Mouse (Mus musculus) heart, postnatal 25 days (tissue): Measurements from ENCODE around the gene BC030499. TPM values are rescaled to one million over a fixed set of nuclear protein-coding genes. Genes with fewer than 3 reads are reported as not detected.

ENCODE experiments used
- DNase-seq: peaks from one replicate; pipeline ENCODE4 v3.0.0; 2022; ENCODE audit warnings: low spot score
- intact Hi-C: fragments of 180-260 bp; cut with DNase I; formaldehyde crosslinking; loops from one replicate; pipeline ENCODE4 v1.15.1; 2025
- total RNA-seq, 2 experiments: library from RNA; stranded (reverse); gene quantifications; 2 replicates each; pipeline ENCODE4 v1.2.3; 2021

Gene BC030499
- total RNA-seq, 2 experiments from 2014 or later, result 0.98 to 1.5 TPM

DNA sequence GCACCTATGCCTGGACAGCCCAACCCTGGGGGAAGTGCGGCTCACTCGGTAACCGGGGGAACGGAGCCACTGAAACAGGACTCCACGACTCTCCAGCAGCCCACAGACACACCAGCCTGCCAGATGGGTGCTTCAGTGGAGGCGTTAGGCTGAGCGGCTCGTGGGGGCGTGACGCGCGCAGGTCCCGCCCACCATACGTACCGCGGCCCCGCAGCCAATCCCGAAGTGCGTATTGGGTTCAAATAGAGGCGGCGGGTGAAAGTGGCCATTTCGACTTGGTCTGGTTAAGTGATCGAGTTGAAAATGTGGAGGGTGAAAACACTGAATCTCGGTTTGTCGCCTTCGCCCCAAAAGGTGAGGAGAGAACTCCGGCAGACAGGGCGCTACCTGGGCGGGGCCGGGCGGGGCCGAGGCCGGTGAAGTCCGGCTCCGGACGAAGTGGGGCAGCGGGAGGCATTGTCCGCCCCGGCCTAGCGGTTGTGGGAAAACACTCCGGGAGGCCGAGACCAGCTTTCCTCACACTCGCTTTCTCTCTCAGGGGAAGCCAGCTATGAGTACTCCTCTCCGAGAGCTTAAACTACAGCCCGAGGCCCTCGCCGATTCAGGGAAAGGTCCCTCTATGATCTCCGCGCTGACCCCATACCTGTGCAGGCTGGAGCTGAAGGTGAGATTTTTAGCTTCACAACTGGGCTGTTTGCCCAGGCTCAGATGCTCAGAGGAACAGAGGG is 10.9 kb downstream of the BC030499 start, which contains the start of gene Spag5:
Gene Spag5, plus strand, starts transcription at position 173 of the 728 bp plus-strand sequence.
- peak; percentile 78 for DNase-seq
- intact Hi-C loops, result no loop called here

DNA sequence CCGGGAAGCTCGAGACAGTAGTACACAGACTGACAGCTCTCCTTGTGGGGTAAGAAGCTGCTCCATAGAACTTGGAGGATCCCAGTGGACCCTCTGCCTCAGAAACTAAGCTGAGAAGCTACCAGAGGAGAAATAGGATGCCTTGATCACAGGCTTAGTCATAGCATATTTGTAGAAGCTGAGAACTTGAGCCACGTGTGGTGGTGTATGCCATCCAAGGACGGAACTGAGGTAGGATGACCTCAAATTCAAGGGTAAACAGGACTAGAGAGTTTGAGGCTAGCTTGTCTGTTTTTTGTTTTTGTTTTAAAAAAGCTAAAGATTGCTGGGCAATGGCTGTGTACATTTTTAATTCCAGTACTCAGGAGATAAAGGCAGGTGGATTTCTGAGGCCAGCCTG is 14.6 kb downstream of the BC030499 start:
- intact Hi-C loops, result no loop called here
- DNase-seq, result no peak

DNA sequence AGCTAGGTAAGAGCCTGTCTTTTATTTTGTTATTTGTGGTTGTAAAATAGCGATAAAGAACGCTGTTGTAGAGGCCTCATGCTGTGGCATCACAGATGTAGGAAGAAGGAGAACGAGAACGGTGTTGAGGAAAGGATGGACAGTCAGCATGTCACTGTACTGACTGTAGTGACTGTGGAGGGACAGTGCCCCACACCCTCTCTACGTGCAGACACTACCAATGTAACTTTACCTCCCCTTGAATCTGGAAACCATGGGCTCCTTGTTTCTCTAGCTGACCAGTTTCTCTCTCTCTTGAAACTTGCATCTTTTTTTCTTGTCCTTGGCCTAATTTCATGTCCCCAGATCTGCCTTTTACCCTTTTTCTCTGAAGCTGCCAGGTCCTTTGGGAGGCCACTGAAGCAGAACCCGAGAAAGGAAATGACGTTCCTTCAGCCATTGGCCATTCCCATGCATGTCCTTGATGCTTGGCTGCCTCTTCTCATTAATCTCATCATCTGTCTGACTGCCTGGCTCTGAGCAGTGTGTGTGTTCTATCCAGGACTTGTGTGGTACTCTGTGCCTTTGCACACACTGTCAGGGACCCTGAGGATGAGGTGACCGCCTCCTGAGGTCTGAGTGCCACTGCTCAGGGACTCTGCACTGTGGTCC is 20.3 kb downstream of the BC030499 start:
- intact Hi-C loops, result no loop called here
- DNase-seq, result no peak

DNA sequence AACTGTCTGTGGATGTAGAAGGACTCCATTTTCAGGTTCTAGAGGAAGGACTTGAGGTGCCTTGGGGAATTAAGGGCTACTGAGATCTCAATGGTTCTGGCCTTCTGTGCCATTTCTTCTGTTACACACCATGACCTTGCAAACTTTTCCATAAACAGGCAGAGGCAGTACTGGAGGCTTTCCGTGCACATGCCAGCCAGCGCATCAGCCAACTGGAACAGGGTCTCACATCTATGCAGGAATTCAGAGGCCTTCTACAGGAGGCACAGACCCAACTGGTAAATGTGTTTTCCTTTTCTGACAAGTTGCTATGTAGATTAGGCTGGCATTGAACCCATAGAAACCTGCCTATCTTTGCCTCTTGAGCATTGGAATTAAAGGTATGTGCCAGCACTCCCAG is 23.0 kb downstream of the BC030499 start:
- no peak for DNase-seq
- intact Hi-C loops, result no loop called here

DNA sequence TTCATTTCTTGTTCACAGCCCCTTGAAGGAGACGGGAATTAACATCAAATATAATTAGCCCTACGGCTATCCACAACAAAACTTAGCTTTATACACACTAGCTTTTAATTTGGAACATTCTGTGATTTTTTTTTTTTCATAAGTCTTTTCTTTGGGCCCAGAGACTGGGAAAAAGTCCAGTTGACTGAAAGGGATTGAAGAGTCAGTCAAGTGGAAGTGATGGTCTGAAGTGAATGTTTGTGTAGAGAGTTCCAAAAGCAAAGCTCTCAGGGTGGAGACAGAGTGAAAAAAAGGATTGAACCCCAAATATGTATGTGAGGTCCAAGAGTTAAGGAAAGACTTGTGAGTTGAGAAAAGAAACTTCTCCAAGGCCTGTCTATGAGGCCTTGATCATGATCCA is 27.8 kb downstream of the BC030499 start:
- intact Hi-C loops, result no loop called here
- no peak for DNase-seq

- intact Hi-C loops, result no loop called here
- no peak for DNase-seq
These were observed 31.6 kb downstream of the BC030499 start for GRCm38 (mm10) chr11:78322076-78322831.

DNA sequence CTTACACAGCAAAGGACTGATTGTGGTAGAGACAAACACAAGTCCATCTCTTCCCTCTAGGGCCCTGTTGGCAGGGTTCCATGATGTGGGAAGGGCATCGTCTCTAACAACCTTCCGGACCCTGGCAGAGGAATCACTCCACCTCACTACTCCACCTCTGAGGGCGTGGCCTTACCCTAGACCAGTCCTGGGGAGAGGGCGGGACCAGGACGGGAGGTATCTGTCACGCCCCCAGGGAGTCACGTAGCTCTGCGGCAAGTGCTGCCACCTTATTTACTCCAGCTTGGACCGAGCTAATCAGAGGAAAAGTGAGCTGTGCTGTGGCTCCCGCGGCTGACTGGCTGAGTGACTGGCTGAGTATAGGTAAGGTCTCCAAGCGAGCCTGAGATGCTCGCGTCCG is 32.2 kb downstream of the BC030499 start, which contains the start of gene Aldoc:
Gene Aldoc, plus strand, starts transcription at position 109 of the 400 bp plus-strand sequence.
- peak; percentile 46 for DNase-seq
- intact Hi-C loops, result no loop called here

- intact Hi-C loops, result no loop called here
These were observed 33.6 kb downstream of the BC030499 start for GRCm38 (mm10) chr11:78324000-78324785.

GRCm38 (mm10) chr11:78324965-78325364 is 34.3 kb downstream of the BC030499 start:
- DNase-seq, result no peak
- intact Hi-C loops, result no loop called here

More at GRCm38 (mm10) chr11:78324000-78324785, 33.6 kb downstream of the BC030499 start:
- DNase-seq, result no peak

DNA sequence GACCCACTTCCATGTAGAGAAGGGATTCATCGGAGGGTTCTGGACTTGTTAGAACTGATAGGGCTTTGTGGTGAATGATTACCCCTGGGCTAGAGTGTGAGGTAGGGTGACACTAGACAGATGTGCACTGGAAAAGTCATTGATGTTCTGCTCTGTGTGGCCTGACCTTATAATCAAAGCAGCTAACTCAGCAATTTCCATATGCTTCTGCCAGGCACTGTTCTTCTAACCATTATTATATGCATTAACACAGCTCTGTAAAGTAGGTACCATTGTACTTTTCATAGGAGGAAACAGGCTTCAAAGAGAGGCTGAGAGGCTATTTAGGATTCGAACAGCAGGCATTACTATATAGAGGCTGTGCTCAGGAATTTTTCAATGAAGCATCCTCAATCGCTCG is 36.6 kb downstream of the BC030499 start:
- intact Hi-C loops, result no loop called here

DNA sequence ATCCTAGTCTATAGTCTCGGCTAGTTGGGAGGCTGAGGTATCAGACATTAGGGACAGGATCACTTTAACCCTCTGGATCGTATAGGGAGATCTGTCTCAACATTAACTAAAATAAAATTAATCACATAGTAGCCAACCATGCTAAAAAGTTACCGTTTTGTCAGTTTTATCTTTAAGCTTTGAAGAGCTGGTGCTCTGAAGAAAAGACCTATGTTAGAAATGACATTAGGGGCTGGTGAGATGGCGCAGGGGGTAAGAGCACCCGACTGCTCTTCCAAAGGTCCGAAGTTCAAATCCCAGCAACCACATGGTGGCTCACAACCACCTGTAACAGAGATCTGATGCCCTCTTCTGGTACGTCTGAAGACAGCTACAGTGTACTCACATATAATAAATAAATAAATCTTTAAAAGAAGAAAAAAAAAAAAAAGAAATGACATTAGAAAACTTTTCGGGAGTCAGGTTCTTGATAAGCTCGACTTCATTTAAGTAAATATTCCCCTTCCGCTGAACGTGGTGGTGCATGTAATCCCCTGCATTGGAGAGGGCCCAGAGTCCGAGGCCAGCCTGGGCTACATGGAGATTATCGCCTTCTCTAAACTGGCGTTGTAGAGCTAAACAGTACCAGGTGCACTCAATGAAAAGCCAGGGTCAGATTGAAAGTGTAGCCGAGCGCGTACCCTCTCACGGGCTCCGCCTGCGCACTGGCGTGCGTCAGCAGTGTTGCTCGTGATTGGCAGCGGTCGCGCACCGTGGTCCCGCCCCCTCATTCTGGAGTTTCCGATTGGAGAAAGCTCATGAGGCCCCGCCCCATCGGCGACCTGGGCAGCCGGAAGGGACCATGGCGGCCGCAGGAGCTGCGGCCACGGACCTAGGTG is 37.2 kb downstream of the BC030499 start, which contains the start of gene Pigs:
Gene Pigs, plus strand, starts transcription at position 782 of the 878 bp plus-strand sequence.
- DNase-seq, result peak; percentile 93
- intact Hi-C loops, result no loop called here

More for the DNA sequence above, 36.6 kb downstream of the BC030499 start:
- no peak for DNase-seq

DNA sequence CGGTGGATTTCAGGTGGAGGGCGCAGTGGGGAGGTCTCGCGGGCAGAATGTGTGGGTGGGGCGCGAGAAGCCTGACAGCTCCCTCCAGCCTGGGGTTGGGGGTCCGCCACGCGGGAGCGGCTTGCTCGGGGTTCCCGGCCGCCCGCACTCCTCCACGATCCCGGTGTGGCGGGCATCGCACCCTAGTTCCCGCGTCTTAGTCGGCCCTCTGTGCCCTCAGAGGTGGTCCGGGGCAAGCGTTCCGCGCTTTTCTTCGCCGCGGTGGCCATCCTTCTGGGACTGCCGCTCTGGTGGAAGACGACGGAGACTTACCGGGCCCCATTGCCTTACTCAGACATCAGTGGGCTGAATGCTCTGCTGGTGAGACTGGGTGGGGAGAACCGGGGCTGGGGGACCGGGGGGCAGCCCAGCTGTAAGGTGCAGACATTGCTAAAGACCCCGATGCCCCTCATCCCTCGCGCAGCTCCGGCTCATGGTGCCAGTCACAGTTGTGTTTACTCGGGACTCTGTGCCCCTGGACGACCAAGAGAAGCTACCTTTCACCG is 37.9 kb downstream of the BC030499 start:
- DNase-seq, result no peak

DNA sequence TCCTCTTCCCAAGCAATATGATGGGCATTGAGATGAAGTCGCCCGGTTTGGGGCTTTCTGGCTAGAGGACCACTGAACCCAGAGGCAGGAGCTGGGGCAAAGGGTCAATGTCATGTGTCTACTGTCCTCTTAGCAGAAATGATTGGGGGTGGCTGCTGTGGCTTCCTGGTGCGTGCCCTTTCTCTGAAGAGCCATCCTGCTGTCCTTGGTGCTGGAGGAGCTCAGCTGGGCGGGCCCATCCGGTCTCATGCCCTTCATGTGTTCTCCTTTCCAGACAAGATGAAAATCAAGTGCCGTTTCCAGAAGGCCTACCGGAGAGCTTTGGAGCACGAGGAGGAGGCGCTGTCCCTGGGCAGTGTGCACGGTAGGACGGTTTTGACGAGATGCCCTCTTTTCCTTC is 42.0 kb downstream of the BC030499 start:
- no peak for DNase-seq
- intact Hi-C loops, result no loop called here

More for the DNA sequence above, 37.9 kb downstream of the BC030499 start:
- intact Hi-C loops, result no loop called here

DNA sequence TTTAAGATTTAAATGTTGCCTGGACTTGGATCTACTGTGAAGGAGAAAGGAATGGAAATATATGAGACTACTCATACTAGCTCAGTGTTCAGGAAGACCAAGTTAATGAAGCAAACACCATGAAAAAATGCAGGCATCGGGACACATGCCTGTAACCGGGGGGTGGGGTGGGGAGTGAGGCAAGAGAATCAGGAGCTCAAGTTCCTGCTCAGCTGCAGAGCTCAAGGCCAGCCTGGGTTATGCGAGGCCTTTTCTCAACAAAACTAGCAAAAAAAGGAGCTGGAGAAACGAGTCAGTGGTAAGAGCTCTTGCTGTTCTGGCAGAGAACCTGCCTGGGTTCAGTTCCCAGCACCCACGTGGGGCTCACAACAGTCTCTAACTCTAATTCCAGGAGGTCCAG is 43.4 kb downstream of the BC030499 start:
- intact Hi-C loops, result no loop called here
- no peak for DNase-seq

DNA sequence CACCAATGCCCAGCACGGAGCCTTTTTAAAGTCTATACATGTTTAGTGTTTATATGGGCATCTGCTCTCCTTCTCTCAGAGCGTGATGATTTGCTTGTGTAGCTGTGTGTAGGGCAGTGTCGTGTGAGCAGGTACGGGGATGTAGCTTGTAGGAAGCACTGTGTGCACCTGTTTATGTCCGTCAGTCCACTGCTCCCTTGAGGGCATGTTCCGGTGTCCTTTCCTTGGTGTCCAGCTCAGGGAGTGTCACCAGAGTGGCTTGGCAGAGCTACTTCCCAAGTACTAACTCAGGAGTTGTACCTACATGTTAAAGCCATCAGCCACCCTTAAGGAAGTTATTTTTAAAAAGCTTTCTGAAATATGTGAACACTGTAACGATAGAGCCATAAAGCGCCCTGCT is 46.4 kb downstream of the BC030499 start:
- DNase-seq, result no peak
- intact Hi-C loops, result no loop called here

DNA sequence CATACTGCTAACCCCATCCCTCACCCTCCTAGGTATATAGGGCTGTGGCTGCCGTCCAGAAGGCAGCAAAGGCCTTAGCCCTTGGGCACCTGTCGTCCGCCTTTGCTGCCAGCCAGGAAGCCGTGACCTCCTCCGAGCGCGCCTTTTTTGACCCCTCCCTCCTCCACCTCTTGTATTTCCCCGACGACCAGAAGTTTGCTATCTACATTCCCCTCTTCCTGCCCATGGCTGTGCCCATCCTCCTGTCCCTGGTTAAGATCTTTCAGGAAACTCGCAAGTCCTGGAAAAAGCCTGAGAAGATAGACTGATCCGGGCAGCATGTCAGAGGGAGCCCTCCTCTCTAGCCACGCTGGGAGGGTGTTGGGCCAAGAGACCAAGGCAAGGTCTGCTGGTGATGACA is 51.1 kb downstream of the BC030499 start:
- intact Hi-C loops, result no loop called here
- DNase-seq, result no peak

- intact Hi-C loops, result no loop called here
- peak; percentile 55 for DNase-seq
These were observed 53.0 kb downstream of the BC030499 start, which contains the start of gene Unc119 for GRCm38 (mm10) chr11:78343381-78344327. TSS of gene Unc119 (plus strand) at chr11:78343482.
